Mouse (Mus musculus): ENCODE measurements at regions not wholly inside any gene's neighbourhood (a gene's known extent, or its start where the extent isn't known, plus 50 kb on each side); places are given as distances from the start of the nearest gene placed in this dataset.

- TF ChIP-seq POLR2A (IDR thresholded peaks at IDR 0.05; ENCODE audit: borderline replicate concordance, extremely low read depth, insufficient read depth, insufficient read length) = no peak
- Histone ChIP-seq H3K27ac (replicated peaks; ENCODE audit: low read depth, low read length) (no peak overlapping the region), H3K4me1 (ENCODE audit: control insufficient read depth, insufficient read depth, low read length) (no peaks in the 10 kb centered on the region), H3K9me3 (ENCODE audit: control insufficient read depth, low read length) (no peaks in the 10 kb centered on the region), H3K9ac (ENCODE audit: low read depth, low read length, severe bottlenecking) (no peak overlapping the region), H3K4me2 (replicated peaks; ENCODE audit: low read depth, low read length, severe bottlenecking) (no peak overlapping the region), H3K27me3 (ENCODE audit: control insufficient read depth, insufficient read depth, low read length) (no peaks in the 10 kb centered on the region), H3K4me3 (replicated peaks; ENCODE audit: low read length) (no peak overlapping the region), H3K36me3 (ENCODE audit: control insufficient read depth, insufficient read depth, low read length) (no peaks in the 10 kb centered on the region)
- DNase-seq (ENCODE audit: low spot score) (no peak), ATAC-seq (ENCODE audit: low FRiP score, low read depth) (no peak)
- WGBS = 83% methylated on average over 1 of the region's 1 CpGs
These were observed 265.1 kb upstream of the Gm9747 start for GRCm38 (mm10) chr1:81967746-81968295.

GRCm38 (mm10) chr1:81972575-81972974 is 260.3 kb upstream of the Gm9747 start:
- H3K9ac ChIP-seq (ENCODE audit: low read depth, low read length, severe bottlenecking) = no peak overlapping the region
- peak; percentile 36 for DNase-seq (ENCODE audit: low spot score)

GRCm38 (mm10) chr1:81973481-81973880 is 259.4 kb upstream of the Gm9747 start:
- WGBS = 90% methylated on average over 4 of the region's 4 CpGs

More at GRCm38 (mm10) chr1:81972575-81972974, 260.3 kb upstream of the Gm9747 start:
- H3K4me2 ChIP-seq (replicated peaks; ENCODE audit: low read depth, low read length, severe bottlenecking) = no peak overlapping the region
- ATAC-seq (ENCODE audit: low FRiP score, low read depth) = peak; percentile 44; the same call in 1 of the 2 replicates
- no peak overlapping the region for H3K4me3 ChIP-seq (replicated peaks; ENCODE audit: low read length)
- no peaks in the 10 kb centered on the region for H3K9me3 ChIP-seq (ENCODE audit: control insufficient read depth, low read length)
- no peak overlapping the region for H3K27ac ChIP-seq (replicated peaks; ENCODE audit: low read depth, low read length)
- H3K36me3 ChIP-seq (ENCODE audit: control insufficient read depth, insufficient read depth, low read length) = no peaks in the 10 kb centered on the region
- no peaks in the 10 kb centered on the region for H3K4me1 ChIP-seq (ENCODE audit: control insufficient read depth, insufficient read depth, low read length)
- no peaks in the 10 kb centered on the region for H3K27me3 ChIP-seq (ENCODE audit: control insufficient read depth, insufficient read depth, low read length)
- WGBS = 78% methylated on average over 5 of the region's 5 CpGs
- no peak for TF ChIP-seq POLR2A (IDR thresholded peaks at IDR 0.05; ENCODE audit: borderline replicate concordance, extremely low read depth, insufficient read depth, insufficient read length)

GRCm38 (mm10) chr1:82007943-82008342 is 225.0 kb upstream of the Gm9747 start:
- H3K4me1 ChIP-seq (ENCODE audit: control insufficient read depth, insufficient read depth, low read length) = no peaks in the 10 kb centered on the region
- H3K9ac ChIP-seq (ENCODE audit: low read depth, low read length, severe bottlenecking) = no peak overlapping the region
- DNase-seq (ENCODE audit: low spot score) (no peak), ATAC-seq (ENCODE audit: low FRiP score, low read depth) (no peak)
- H3K4me3 ChIP-seq (replicated peaks; ENCODE audit: low read length) = no peak overlapping the region
- H3K27ac ChIP-seq (replicated peaks; ENCODE audit: low read depth, low read length) = no peak overlapping the region
- H3K36me3 ChIP-seq (ENCODE audit: control insufficient read depth, insufficient read depth, low read length) = no peaks in the 10 kb centered on the region
- 77% methylated on average over 5 of the region's 5 CpGs for WGBS
- no peak for TF ChIP-seq POLR2A (IDR thresholded peaks at IDR 0.05; ENCODE audit: borderline replicate concordance, extremely low read depth, insufficient read depth, insufficient read length)
- H3K27me3 ChIP-seq (ENCODE audit: control insufficient read depth, insufficient read depth, low read length) = no peaks in the 10 kb centered on the region
- no peaks in the 10 kb centered on the region for H3K9me3 ChIP-seq (ENCODE audit: control insufficient read depth, low read length)
- no peak overlapping the region for H3K4me2 ChIP-seq (replicated peaks; ENCODE audit: low read depth, low read length, severe bottlenecking)

More at GRCm38 (mm10) chr1:81973481-81973880, 259.4 kb upstream of the Gm9747 start:
- no peak for TF ChIP-seq POLR2A (IDR thresholded peaks at IDR 0.05; ENCODE audit: borderline replicate concordance, extremely low read depth, insufficient read depth, insufficient read length)
- Histone ChIP-seq H3K9me3 (ENCODE audit: control insufficient read depth, low read length) (no peaks in the 10 kb centered on the region), H3K36me3 (ENCODE audit: control insufficient read depth, insufficient read depth, low read length) (no peaks in the 10 kb centered on the region), H3K27me3 (ENCODE audit: control insufficient read depth, insufficient read depth, low read length) (no peaks in the 10 kb centered on the region), H3K4me1 (ENCODE audit: control insufficient read depth, insufficient read depth, low read length) (no peaks in the 10 kb centered on the region), H3K27ac (replicated peaks; ENCODE audit: low read depth, low read length) (no peak overlapping the region), H3K4me3 (replicated peaks; ENCODE audit: low read length) (no peak overlapping the region), H3K9ac (ENCODE audit: low read depth, low read length, severe bottlenecking) (no peak overlapping the region), H3K4me2 (replicated peaks; ENCODE audit: low read depth, low read length, severe bottlenecking) (no peak overlapping the region)
- no peak for ATAC-seq (ENCODE audit: low FRiP score, low read depth)
- DNase-seq (ENCODE audit: low spot score) = no peak

GRCm38 (mm10) chr1:82008805-82009204 is 224.1 kb upstream of the Gm9747 start:
- ATAC-seq (ENCODE audit: low FRiP score, low read depth) = no peak

More at GRCm38 (mm10) chr1:82008805-82009204, 224.1 kb upstream of the Gm9747 start:
- no peaks in the 10 kb centered on the region for H3K27me3 ChIP-seq (ENCODE audit: control insufficient read depth, insufficient read depth, low read length)
- H3K4me3 ChIP-seq (replicated peaks; ENCODE audit: low read length) = no peak overlapping the region
- H3K9me3 ChIP-seq (ENCODE audit: control insufficient read depth, low read length) = no peaks in the 10 kb centered on the region
- no peak for DNase-seq (ENCODE audit: low spot score)
- H3K4me2 ChIP-seq (replicated peaks; ENCODE audit: low read depth, low read length, severe bottlenecking) = no peak overlapping the region
- no peaks in the 10 kb centered on the region for H3K36me3 ChIP-seq (ENCODE audit: control insufficient read depth, insufficient read depth, low read length)
- 80% methylated on average over 4 of the region's 4 CpGs for WGBS
- TF ChIP-seq POLR2A (IDR thresholded peaks at IDR 0.05; ENCODE audit: borderline replicate concordance, extremely low read depth, insufficient read depth, insufficient read length) = no peak
- H3K27ac ChIP-seq (replicated peaks; ENCODE audit: low read depth, low read length) = no peak overlapping the region
- H3K4me1 ChIP-seq (ENCODE audit: control insufficient read depth, insufficient read depth, low read length) = no peaks in the 10 kb centered on the region
- H3K9ac ChIP-seq (ENCODE audit: low read depth, low read length, severe bottlenecking) = no peak overlapping the region

Data from limb, embryonic 14.5 days (tissue).